Mouse (Mus musculus) Muller cell, postnatal 12 days (primary cell): ENCODE measurements at regions not wholly inside any gene's neighbourhood (a gene's known extent, or its start where the extent isn't known, plus 50 kb on each side); places are given as distances from the start of the nearest gene placed in this dataset.

Source experiments
- DNase-seq: peaks from one replicate; pipeline ENCODE4 v3.0.0-alpha.2; 2015; ENCODE audit errors: inconsistent ontology term

DNA sequence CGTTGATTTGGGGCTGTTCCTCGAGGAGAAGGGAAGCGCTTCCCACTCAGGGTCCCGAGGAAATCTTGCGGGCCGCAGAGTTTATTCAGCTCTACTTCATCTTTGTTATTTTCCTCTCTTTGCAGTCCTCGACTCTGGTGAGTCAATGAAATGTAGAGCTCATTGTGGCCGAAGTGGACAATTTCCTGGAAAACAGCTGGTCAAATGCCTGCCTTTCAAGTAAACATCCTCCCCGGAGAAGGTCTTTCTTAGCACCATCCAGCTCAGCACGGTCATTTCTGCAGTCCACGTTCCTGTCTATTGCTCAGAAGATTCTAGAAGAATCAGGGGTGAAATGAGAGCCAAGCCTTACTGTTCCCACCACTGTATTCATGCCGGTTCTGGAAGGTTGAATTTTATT lies 133.0 kb downstream of the Bcas1 start:
- no peak for DNase-seq

DNA sequence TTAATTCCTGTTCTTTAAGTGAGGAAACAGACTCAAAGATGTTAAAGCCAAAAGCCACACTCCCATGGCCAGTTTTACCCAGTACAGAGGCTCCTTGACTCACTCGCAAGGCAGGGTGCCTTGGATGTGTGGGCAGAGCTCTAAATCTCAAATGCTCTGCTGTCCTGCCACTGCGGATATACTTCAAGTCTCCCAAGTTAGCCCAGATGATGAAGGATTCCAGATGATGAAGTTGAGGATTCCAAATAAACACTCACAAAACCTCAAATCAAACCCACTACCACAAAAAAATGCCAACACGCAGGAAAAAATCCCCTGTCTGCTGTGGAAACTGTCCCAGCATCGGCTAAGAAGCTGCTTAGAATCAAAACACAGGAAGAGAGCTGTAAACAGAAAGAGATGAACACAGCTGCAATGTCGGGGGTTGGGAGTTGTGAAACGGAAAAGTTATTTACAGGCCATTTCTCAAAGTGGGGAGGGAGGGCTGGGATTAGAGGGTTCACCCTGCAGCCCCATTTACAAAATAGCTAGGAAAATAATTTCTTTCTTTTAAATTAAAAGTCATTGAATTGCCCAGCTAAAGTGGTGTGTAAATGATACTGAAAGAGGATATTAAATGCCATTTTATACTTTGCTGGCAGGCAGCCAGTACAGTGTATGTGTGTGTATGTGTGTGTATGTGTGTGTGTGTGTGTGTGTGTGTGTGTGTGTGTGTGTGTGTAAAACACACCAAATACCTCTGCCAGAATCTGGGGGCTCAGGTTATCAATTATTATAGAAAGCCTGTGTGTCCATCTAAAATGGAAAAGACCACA lies 135.6 kb downstream of the Bcas1 start:
- no peak for DNase-seq

- no peak for DNase-seq
Observed at GRCm38 (mm10) chr2:170289378-170289960, 138.2 kb downstream of the Bcas1 start.

DNA sequence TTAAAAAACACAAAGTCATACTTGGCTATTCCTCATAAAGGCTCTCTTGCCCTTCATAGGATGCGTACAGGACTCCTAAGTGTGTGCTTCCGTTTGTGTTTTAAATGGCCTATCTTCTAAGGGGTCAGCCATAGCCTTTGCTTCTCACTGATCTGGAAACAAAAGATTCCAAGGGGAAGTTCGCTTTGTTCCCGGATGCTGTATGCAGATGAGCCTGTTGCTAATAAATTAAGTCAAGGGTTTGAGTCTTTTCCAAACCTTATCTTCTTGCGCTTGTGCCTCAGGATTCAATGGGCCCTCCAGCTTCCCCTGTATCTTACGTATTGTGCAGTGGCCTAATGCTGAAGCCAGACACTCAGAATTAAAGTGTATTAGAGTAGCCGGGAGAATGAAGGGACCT lies 138.9 kb downstream of the Bcas1 start:
- no peak for DNase-seq

DNA sequence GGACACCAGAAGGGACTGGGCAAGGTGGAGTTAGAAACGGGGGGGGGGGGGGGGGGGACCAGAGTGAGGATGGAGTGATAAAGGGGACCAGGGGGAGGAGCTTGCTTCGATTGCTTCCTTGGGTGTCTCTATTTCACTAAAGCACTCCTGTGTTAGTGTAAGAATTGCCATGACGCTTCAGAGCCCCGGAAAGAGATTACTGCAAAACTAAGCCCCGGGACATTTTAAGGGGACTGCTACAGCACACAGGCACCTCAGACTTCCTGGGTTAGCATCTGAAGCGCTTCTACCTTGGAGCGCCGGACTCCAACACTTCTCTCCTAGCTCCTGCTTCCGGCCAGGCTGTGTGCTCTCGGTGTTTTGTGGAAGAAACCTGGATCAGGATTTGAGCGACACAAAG lies 139.4 kb downstream of the Bcas1 start:
- no peak for DNase-seq

GRCm38 (mm10) chr2:170287301-170287885 lies 139.5 kb upstream of the Zfp217 start:
- peak; percentile 84 for DNase-seq

DNA sequence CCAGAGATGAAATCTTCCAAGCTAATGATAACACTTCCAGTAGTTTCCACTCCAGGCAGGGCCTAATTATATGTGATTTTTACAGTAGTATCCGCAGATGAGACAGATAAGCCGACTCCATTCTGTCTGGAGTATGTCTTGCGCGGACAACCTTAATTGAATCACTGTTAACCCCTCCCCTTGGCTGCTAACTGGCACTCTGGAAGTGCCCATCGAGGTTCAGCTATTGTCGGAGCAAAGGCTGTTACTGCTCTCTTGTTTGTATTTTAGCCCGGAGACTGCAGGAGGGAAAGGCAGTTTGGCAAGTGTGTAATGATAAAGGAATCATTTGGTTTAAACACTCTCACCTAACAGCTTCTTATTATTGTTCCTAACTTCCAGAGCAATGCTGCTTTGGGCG lies 138.9 kb upstream of the Zfp217 start:
- DNase-seq, result peak; percentile 42

DNA sequence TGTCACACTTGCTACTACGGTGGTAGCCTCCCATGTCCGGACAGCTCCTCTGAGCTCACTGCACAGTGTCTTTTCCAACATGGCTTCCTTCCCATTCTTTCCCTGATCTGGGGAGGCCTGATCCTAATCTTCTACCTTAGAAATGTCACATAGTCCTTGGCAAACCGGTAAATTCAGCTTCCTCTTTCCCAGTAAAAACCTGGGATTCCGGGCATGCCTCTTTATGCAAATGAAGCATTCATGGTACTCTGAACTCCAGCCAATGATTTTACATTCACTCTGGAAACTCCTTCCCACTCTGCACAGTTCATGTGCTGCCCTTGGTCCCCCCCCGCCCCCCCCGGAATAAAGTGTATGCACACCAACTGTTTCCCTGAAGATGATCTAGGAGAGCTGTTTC lies 134.6 kb upstream of the Zfp217 start:
- no peak for DNase-seq

- no peak for DNase-seq
Observed at GRCm38 (mm10) chr2:170281311-170282008, 133.6 kb upstream of the Zfp217 start.

GRCm38 (mm10) chr2:170280733-170281132 lies 132.8 kb upstream of the Zfp217 start:
- peak; percentile 27 for DNase-seq

DNA sequence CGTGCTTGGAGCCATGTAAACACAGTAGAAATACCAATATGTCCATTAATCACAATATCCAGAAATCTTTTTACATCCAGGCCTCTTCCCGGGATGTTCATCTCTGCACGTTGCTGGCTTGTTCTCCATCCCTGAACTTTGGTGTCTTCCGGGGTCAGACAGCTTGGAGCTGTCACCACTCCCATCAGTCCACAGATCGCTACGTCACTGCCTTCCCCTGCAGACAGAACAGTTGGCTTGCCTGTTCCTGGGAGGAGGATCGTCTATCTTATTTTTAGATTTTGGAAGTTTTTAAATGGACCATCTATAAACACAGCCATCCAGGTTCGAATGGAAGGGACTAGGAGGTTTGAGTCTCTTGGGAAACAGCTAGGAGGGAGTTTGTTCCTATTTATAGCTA lies 130.0 kb upstream of the Zfp217 start:
- DNase-seq, result no peak

DNA sequence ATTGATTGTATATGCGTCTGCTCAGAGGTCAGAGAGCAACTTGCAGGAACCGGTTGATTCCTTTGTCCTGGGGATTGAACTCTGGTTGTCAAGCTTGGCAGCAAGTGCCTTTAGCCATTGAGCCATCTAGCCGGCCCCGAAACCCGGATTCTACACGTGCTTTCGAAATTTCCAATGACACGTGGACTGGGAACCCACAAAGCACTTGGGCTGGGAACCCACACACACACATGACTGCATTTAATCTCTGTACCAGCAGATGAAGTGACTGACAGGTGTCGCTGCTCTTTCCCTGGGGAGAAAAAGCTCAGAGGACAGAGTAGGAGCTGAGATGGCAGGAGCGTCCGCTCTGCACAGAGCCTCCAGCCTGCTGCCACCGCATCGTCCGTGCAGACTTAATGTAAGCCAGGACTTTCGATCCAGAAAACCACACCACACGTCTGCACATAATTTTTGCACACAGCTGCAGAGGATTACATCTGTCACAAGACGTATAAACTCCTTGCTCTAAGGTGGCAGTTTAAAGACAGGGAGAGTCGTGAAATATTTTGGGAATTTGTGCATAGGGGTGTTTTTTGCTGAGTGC lies 129.4 kb upstream of the Zfp217 start:
- DNase-seq, result no peak

GRCm38 (mm10) chr2:170275687-170276086 lies 127.8 kb upstream of the Zfp217 start:
- DNase-seq, result peak; percentile 78

- no peak for DNase-seq
Observed at GRCm38 (mm10) chr2:170269926-170270577, 122.1 kb upstream of the Zfp217 start.

GRCm38 (mm10) chr2:170268080-170268479 lies 120.2 kb upstream of the Zfp217 start:
- DNase-seq, result peak; percentile 55

- DNase-seq, result peak; percentile 33
Observed at GRCm38 (mm10) chr2:170267152-170267551, 119.2 kb upstream of the Zfp217 start.

GRCm38 (mm10) chr2:170266407-170267101 lies 118.7 kb upstream of the Zfp217 start:
- no peak for DNase-seq

GRCm38 (mm10) chr2:170263594-170263993 lies 115.7 kb upstream of the Zfp217 start:
- DNase-seq, result no peak

DNA sequence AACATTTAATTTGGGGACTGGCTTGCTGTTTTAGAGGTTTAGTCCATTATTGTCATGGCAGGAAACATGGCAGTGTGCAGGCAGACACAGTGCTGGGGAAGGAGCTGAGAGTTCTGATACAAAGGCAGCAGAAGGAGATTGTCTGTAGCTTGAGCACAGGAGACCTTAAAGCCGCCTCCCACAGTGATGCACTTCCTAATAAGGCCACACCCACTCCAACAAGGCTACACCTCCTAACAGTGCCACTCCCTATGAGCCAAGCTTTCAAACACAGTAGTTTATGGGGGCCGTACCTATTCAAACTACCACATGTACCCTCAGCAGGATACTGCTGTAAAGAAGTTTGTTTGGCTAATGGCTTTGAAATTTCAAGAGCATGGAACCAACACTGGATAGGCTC lies 113.3 kb upstream of the Zfp217 start:
- DNase-seq, result no peak

GRCm38 (mm10) chr2:170259662-170260457 lies 112.0 kb upstream of the Zfp217 start:
- no peak for DNase-seq
